Mouse (Mus musculus) spleen, adult 18-20 months (tissue): ENCODE results near the gene Shf.
"Not testable (repeated sequence)": the region's sequence is repeated elsewhere in the genome, so short reads cannot be mapped to it uniquely, and the experiment has no call there.

Experiments used
- DNase-seq, 2 experiments: peaks; one replicate each; pipeline ENCODE4 v3.0.0; 2022; ENCODE audit warnings: mixed read lengths in 2 of 2

Gene Shf

GRCm38 (mm10) chr2:122368995-122369739, at the start of gene Shf:
Shf (minus strand) TSS chr2:122369162.
- DNase-seq: peak; percentile 82 to 85

GRCm38 (mm10) chr2:122408928-122409327, 40.0 kb upstream of the Shf start:
- DNase-seq: no peak

DNA sequence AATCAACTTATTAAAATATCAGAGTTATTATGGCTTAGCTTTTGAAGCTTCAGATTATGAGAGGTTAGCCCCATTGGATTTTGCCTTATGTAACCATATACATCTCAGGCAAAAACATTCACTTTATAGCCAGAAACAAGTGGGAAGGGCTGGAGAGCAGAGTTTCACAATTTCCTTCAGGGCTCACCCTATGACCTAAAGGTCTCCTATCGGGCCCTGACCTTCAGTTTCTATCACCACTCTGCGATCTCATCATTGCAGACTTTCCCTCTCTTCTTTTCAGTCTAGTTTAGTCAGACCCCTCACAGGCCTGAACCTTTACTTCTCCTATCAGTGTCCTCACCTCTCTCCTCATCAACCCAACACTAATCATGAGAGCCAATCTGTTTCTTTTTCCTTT, 38.6 kb upstream of the Shf start:
- no peak for DNase-seq

DNA sequence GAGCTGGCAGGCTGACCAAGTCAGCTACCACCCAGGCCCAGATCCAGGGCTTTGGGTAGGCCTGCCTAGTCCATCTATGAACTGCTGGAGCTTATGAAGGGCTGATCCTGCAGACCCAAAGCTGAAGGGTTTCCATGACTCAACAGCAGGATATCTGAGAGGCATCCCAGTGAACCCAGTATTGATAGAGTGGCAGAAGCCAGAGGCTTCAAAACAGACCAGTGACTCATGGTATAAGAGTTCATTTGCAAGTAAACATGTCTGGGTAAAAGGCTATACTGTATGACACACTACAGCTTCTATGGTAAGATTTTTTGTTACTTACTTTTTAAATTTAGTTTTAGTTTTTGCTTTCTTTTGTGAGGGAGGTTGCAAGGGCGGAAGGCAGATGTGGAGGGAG, 27.2 kb upstream of the Shf start:
- no peak for DNase-seq

DNA sequence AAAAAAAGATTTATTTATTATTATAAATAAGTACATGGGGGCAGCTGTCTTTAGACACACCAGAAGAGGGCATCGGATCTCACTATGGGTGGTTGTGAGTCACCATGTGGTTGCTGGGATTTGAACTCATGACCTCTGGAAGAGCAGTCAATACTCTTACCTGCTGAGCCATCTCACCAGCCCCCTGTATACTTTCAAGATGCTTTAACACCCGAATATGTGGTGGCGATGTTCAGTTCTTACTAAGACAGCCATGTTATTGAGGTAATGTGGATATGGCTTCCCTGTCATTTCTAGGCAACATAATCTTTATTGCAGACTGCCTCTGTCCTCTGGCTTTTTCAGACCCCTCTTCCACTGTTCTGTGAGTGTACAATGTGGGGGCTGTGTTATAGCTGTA, 18.2 kb upstream of the Shf start:
- DNase-seq: not testable (repeated sequence)

DNA sequence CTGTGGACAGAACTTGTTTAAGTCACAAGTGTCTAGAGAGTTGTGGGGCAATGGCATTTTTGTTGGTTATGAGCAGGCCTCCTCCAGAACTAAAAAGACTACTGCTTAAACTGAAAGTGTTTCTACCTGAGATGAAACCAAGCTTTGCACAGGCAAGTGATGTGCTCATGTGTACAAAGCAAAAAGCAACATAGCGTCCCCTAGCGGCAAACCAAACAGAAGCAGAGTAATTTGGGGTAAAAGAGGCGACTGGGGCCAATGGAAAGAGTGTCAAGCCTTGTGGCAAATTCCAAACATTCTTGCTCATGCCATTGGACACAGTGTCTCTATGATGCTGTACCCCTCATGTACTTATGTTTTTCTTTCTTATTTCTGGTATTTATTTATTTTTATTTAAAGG, 16.1 kb upstream of the Shf start:
- no peak for DNase-seq

- DNase-seq: no peak
Measured at GRCm38 (mm10) chr2:122382121-122382520, 13.2 kb upstream of the Shf start.

- no peak for DNase-seq
Measured at GRCm38 (mm10) chr2:122381329-122382103, 12.6 kb upstream of the Shf start.

DNA sequence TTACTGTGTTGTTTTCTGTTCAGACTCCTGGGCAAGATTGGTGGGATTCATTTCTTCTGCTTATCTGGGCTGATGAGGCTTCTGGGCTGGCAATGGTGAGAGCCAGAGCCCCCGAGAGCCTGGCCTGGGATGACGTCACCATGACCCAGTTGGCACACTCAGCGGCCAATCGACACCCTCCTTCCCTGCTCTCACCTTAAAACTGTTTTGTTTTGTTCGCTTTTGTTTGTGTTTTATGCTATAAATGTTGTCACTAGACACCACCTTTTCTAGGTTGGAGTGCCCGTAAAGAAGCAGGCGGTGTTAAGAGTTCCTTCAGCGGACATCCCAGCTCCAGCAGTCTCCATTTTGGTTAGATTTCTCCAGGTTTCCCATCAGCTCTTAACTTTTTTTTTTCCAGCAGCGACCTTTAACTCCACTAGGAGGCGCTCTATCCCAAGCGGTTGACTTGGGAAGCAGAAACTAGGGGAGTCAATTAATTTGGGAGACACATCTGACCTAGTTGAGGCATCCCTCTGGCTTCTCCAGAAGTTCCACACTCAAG, 11.9 kb upstream of the Shf start:
- DNase-seq: peak in 1 of 2 experiments; percentile 48

- no peak for DNase-seq
Measured at GRCm38 (mm10) chr2:122379292-122379650, 10.3 kb upstream of the Shf start.

- DNase-seq: no peak
Measured at GRCm38 (mm10) chr2:122378421-122379291, 9.7 kb upstream of the Shf start.

DNA sequence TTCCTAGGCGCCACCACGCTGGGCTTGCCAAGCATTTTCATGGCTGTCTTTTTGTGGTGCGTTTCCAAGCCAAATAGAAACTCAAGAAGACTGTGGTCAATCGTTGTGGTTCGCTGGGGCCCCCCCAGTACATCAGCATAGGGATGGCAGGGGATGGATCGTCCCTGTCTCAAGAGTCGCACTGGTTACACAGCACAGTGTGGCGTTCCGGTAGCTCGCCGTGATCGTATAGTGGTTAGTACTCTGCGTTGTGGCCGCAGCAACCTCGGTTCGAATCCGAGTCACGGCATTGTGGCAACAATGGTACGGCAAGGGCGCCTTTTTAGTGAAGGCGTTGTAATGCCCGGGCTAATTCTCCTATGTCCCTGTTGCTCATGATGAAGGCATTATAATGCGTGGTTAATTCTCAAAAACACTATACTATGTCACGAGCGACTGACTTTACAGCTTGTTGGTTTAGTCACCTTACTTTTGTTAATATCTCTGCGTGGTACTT, 8.8 kb upstream of the Shf start:
- DNase-seq: peak; percentile 61 to 71

DNA sequence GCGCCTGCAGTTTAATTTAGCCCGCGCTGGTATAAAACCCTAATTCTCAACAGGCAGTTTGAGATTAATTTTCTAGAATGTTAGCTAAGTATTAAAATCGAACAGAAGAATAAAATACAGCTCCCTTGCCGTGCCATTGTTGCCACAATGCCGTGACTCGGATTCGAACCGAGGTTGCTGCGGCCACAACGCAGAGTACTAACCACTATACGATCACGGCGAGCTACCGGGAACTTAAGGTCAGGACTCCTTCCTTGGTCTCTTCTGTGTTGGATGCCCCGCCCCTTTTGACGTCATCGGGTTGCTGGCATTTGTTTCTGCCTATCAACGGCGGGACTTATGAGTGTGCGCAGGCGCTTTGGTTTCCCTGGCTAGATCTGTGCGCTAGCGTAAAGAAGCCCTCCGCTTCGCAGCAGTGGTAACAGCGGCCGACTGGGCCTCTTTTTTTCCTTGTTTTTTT, 8.3 kb upstream of the Shf start:
- peak; percentile 92 to 96 for DNase-seq

GRCm38 (mm10) chr2:122376041-122376561, 7.1 kb upstream of the Shf start:
- peak; percentile 29 to 50 for DNase-seq

DNA sequence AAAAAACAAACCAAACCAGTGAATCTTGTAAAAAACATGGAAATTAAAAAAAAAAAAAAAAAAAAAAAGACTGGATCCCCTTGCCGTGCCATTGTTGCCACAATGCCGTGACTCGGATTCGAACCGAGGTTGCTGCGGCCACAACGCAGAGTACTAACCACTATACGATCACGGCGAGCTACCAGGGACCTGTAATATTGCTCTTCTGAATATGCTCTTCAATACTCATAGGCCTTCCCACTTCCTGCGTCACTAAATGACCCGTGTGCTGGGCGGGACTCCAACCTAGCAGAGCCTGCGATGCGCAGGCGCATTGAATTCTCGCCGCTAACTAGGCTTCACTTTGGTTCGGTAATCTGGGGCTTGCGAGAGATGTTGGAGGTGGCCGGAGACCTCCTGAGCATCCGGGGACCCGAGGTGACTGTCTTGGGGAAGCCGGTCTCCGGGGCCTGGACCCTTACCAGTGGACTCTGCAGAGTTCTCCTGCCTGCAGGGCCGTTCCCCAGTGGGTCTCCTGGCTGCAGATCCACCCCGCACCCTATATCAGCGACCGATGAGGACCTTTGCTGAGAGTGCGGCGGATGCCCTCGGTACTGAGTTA, 6.5 kb upstream of the Shf start:
- DNase-seq: peak; percentile 87 to 88

DNA sequence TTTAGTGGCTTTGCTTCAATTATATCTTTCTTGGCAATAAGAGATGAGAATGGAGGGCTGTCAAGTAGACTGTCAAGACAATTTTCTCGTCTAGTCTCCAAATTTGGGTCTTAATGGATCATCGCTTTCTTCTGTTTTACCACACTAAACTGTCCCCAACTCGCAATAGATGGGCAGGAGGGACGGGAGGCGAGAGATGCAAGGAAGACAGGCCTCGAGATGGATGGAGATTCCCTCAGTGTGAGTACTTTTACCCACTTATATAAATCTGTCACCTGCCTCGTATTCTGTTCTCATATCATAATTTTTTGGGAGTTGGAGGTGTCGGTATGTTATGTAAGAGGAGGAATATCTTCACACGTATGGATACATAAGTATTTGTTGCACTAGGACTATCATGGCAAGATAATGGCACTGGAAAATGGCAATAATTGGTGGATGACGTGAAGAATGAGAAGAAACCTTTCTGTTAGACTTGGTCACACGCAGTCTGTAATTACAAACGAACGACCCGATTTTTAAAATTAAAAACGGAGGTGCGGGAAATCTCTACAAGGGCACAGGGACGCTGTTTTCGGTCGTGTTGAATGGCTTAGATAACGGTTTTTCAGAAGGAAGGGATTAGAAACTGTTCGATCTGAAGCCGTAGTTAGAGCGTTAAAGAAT, 5.8 kb upstream of the Shf start:
- DNase-seq: no peak

- DNase-seq: no peak
Measured at GRCm38 (mm10) chr2:122374012-122374411, 5.0 kb upstream of the Shf start.

DNA sequence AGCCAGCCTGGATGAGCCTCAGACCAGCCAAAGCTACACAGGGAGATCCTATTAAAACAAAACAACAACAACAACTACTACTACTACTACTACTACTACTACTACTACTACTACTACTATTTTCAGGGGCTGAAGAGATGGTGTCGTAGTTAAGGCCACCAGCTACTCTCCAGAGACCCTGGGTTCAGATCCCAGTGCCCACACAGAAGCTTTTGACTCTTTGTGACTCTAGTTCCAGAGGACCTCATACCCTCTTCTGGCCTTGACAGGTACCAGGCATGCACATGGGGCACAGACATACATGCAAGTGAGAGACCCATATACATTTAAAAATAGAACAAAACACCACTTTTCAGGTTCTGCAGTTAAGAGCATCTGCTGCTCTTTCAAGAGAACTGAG, 3.6 kb upstream of the Shf start:
- no peak for DNase-seq

GRCm38 (mm10) chr2:122372067-122372466, 3.1 kb upstream of the Shf start:
- no peak for DNase-seq

DNA sequence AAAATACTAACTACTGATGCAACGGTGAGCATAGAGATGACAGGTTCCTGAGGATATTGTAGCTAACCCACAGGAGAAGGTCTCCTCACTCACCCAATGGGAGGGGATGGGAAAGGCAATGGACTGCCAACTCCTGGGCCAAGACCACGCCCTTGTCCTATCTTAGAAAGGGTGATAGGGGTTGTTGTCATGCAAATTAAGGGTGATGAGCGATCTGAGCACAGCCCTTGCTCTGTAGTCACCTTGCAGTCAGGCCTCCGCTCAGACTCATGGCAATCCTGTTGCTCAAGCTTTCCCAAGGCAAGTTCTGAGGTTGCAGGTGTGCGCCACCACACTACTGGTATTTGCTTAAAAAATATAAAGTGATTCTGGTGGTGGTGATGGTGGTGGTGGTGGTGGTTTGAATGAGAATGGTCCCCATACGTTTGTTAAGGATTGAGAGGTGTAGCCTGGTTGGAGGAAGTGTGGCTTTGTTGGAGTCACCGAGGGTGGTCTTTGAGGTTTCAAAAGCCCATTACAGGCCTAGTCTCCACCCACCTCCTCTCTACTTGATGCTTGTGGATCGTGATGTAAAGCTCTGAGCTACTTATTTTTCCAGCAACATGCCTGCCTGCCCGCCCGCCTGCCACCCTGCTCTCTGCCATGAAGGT, 1.3 kb upstream of the Shf start:
- DNase-seq: no peak
